Mouse (Mus musculus) hindbrain, embryonic 15.5 days (tissue): Measurements from ENCODE around the gene Ccdc159. TPM values are rescaled to one million over a fixed set of nuclear protein-coding genes. Genes with fewer than 3 reads are reported as not detected.

Source experiments
- ATAC-seq: fragments of 200-750 bp; cut with Nextera tagmentation; 2 replicates; pipeline ENCODE4 v1.8.0; 2017; ENCODE audit warnings: low read depth, moderate number of reproducible peaks, moderate TSS enrichment; ENCODE audit not compliant: low FRiP score
- H3K27ac ChIP-seq: fragments of 300-500 bp; sonication (generic); replicated peaks from 2 replicates; pipeline ENCODE4 v1.5.1; 2015; ENCODE audit warnings: mild to moderate bottlenecking, inconsistent platforms
- H3K27me3 ChIP-seq: fragments of 300-500 bp; sonication (generic); 2 replicates; pipeline ENCODE4 v1.6.1; 2015; ENCODE audit warnings: control low read depth, inconsistent platforms
- H3K36me3 ChIP-seq: fragments of 300-500 bp; sonication (generic); 2 replicates; pipeline ENCODE4 v1.6.1; 2015; ENCODE audit warnings: control low read depth, inconsistent platforms
- H3K4me1 ChIP-seq: fragments of 300-500 bp; sonication (generic); replicated peaks from 2 replicates; pipeline ENCODE4 v1.6.1; 2015; ENCODE audit warnings: control low read depth, inconsistent platforms
- H3K4me2 ChIP-seq: fragments of 300-500 bp; sonication (generic); 2 replicates; pipeline ENCODE4 v1.6.1; 2015; ENCODE audit warnings: moderate library complexity, mild to moderate bottlenecking, inconsistent platforms
- H3K4me3 ChIP-seq: fragments of 300-500 bp; sonication (generic); 2 replicates; pipeline ENCODE4 v1.5.1; 2015; ENCODE audit warnings: mild to moderate bottlenecking, inconsistent platforms
- H3K9ac ChIP-seq: fragments of 300-500 bp; sonication (generic); 2 replicates; pipeline ENCODE4 v1.6.1; 2015; ENCODE audit warnings: inconsistent platforms
- H3K9me3 ChIP-seq: fragments of 300-500 bp; sonication (generic); 2 replicates; pipeline ENCODE4 v1.6.1; 2016; ENCODE audit warnings: control low read depth, inconsistent platforms
- WGBS: fragments of 180-500 bp; shearing (Covaris S2); methylation state at CpG from one replicate; pipeline ENCODE4 v1.1.7; 2015; 5-methylcytosine and 5-hydroxymethylcytosine counted together
- polyA plus RNA-seq: library from polyadenylated mRNA; unstranded; fragments of >200 nt; fragmentation: Nextera tagmentation; extraction: Ambion mirVana; gene quantifications from 2 replicates; pipeline ENCODE4 v1.2.1, GENCODE M21; 2015

The Ccdc159 gene
- polyA plus RNA-seq, 1 experiment from 2014 or later: 8.5 TPM

DNA sequence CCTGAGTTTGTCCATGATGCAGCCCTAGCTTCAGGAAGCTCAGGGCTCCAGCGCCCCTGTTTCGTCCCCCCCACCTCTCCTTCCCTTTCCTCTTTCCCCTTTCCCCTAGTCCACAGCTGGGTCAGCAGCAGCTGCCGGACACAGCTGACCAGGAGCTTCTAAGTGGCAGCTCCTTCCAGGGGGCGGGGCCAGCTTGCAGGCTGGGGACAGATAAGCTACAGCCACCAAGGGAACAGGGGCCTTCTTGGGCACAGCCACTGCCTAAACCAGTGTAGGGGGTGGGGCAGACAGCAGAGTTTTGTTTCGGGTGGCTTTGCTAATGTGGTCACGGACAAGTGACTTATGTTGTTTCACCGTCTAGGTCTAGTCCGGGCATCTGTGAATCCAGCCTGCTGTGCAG is 36.1 kb downstream of the Ccdc159 start, which contains the start of gene Epor:
Gene Epor, minus strand, starts transcription at position 90 of the 400 bp plus-strand sequence.
- Histone ChIP-seq H3K9me3 (no peaks in the 10 kb centered on the region), H3K9ac (no peak within 1 kb of the TSS; the same call in 1 of the 2 replicates), H3K4me1 (peaks cover 23% of the 10 kb centered on the region), H3K27ac (no peak within 1 kb of the TSS), H3K4me3 (peak within 1 kb of the TSS; percentile 38), H3K36me3 (no peaks in the 10 kb centered on the region), H3K4me2 (peak within 1 kb of the TSS; percentile 79), H3K27me3 (peaks cover 52% of the 10 kb centered on the region)
- no peak for ATAC-seq
- WGBS: 23% methylated on average over 8 of the region's 8 CpGs

DNA sequence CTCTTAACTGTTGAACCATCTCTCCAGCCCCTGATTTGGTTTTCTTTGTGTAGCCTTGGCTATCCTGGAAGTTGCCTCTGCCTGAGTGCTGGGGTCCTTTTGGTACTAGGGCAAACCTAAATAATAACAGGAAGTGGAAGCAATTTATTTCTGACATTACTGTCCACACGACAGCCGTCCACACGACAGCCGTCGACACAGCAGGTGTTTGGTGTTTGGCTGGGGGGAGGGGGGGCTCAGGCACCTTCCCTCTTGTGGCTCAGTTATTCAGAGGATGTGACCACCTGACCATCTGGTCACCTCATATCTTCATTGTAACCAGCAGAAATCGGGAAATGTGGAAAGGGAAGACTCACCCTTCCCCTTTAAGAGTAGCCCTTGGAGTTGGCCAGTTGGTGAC is 41.6 kb downstream of the Ccdc159 start:
- ATAC-seq: no peak
- WGBS: 64% methylated on average over 6 of the region's 6 CpGs

GRCm38 (mm10) chr9:21969304-21969703 is 42.0 kb downstream of the Ccdc159 start:
- 90% methylated on average over 4 of the region's 4 CpGs for WGBS
- no peak for ATAC-seq
- Histone ChIP-seq H3K4me2 (no peak overlapping the region), H3K9ac (no peak overlapping the region), H3K4me3 (no peak overlapping the region), H3K9me3 (no peaks in the 10 kb centered on the region), H3K4me1 (no peaks in the 10 kb centered on the region), H3K27ac (no peak overlapping the region), H3K36me3 (no peaks in the 10 kb centered on the region), H3K27me3 (no peaks in the 10 kb centered on the region; the same call in 1 of the 2 replicates)

More for the DNA sequence above, 41.6 kb downstream of the Ccdc159 start:
- Histone ChIP-seq H3K9ac (no peak overlapping the region), H3K4me1 (no peaks in the 10 kb centered on the region), H3K27ac (no peak overlapping the region), H3K9me3 (no peaks in the 10 kb centered on the region), H3K4me3 (no peak overlapping the region), H3K27me3 (peaks cover 3% of the 10 kb centered on the region; the same call in 1 of the 2 replicates), H3K4me2 (no peak overlapping the region), H3K36me3 (no peaks in the 10 kb centered on the region)

- Histone ChIP-seq H3K36me3 (no peaks in the 10 kb centered on the region), H3K4me1 (no peaks in the 10 kb centered on the region), H3K4me2 (no peak overlapping the region), H3K9ac (no peak overlapping the region), H3K27ac (no peak overlapping the region), H3K9me3 (no peaks in the 10 kb centered on the region), H3K4me3 (no peak overlapping the region), H3K27me3 (no peaks in the 10 kb centered on the region)
- no peak for ATAC-seq
- 80% methylated on average over 10 of the region's 10 CpGs for WGBS
Measured at GRCm38 (mm10) chr9:21976626-21977175, 49.4 kb downstream of the Ccdc159 start.

GRCm38 (mm10) chr9:21977331-21977730 is 50.1 kb downstream of the Ccdc159 start:
- H3K4me3 ChIP-seq: no peak overlapping the region
- no peaks in the 10 kb centered on the region for H3K27me3 ChIP-seq
- no peak overlapping the region for H3K4me2 ChIP-seq
- ATAC-seq: no peak
- H3K9me3 ChIP-seq: no peaks in the 10 kb centered on the region
- 78% methylated on average over 5 of the region's 5 CpGs for WGBS
- H3K4me1 ChIP-seq: no peaks in the 10 kb centered on the region
- H3K36me3 ChIP-seq: no peaks in the 10 kb centered on the region
- H3K9ac ChIP-seq: no peak overlapping the region
- H3K27ac ChIP-seq: no peak overlapping the region

GRCm38 (mm10) chr9:21977972-21978371 is 50.7 kb downstream of the Ccdc159 start:
- Histone ChIP-seq H3K27me3 (no peaks in the 10 kb centered on the region), H3K9ac (no peak overlapping the region), H3K27ac (no peak overlapping the region), H3K9me3 (no peaks in the 10 kb centered on the region), H3K4me3 (no peak overlapping the region), H3K36me3 (no peaks in the 10 kb centered on the region), H3K4me2 (no peak overlapping the region), H3K4me1 (no peaks in the 10 kb centered on the region)
- ATAC-seq: no peak
- WGBS: 17% methylated on average over 2 of the region's 2 CpGs

GRCm38 (mm10) chr9:21978398-21979128 is 51.3 kb downstream of the Ccdc159 start:
- 92% methylated on average over 4 of the region's 4 CpGs for whole genome bisulfite sequencing

DNA sequence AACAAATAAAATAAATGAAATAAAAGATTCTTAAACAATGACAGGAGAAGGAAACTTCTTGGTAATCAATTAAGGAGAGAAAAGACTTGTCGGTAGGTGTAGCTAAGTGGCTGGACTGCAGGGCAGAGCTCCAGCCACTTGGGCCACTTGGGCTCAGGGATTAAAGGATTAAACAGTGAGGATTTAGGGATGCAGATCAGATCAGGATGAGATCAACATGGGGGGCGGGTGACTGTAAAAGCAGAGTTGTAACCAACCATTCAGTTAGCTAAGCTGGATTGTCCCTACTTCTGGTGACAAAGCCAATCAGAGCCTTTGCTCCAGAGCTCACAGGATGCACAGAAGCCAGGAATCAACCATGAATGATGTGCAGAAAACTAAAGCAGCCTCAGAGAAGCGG is 56.6 kb downstream of the Ccdc159 start:
- Histone ChIP-seq H3K4me3 (no peak overlapping the region), H3K4me1 (peaks cover 13% of the 10 kb centered on the region), H3K27ac (no peak overlapping the region), H3K4me2 (no peak overlapping the region), H3K36me3 (no peaks in the 10 kb centered on the region), H3K27me3 (peaks cover 32% of the 10 kb centered on the region), H3K9ac (no peak overlapping the region), H3K9me3 (no peaks in the 10 kb centered on the region)
- ATAC-seq: no peak
- 24% methylated on average over 3 of the region's 3 CpGs for WGBS

More at GRCm38 (mm10) chr9:21978398-21979128, 51.3 kb downstream of the Ccdc159 start:
- Histone ChIP-seq H3K27me3 (no peaks in the 10 kb centered on the region), H3K9me3 (no peaks in the 10 kb centered on the region), H3K9ac (no peak overlapping the region), H3K36me3 (no peaks in the 10 kb centered on the region), H3K4me1 (no peaks in the 10 kb centered on the region), H3K4me3 (no peak overlapping the region), H3K4me2 (no peak overlapping the region), H3K27ac (no peak overlapping the region)
- no peak for ATAC-seq

Other genes starting within 250 kb of the Ccdc159 start
- 15.6 and 18.3 TPM in 2 replicates for gene Ldlr, start 204.0 kb upstream of the Ccdc159 start, polyA plus RNA-seq
- 26.4 and 27.2 TPM in 2 replicates for gene Spc24, start 167.2 kb upstream of the Ccdc159 start, polyA plus RNA-seq
- gene Kank2, start 128.7 kb upstream of the Ccdc159 start, polyA plus RNA-seq: 5.2 and 5.8 TPM in 2 replicates
- gene Angptl8, start 92.0 kb upstream of the Ccdc159 start, polyA plus RNA-seq: 0.88 TPM in 2 replicates
- gene Dock6, start 74.8 kb upstream of the Ccdc159 start, polyA plus RNA-seq: 16.4 and 21.2 TPM in 2 replicates
- 21.1 and 23.0 TPM in 2 replicates for gene Rab3d, start 9.3 kb upstream of the Ccdc159 start, polyA plus RNA-seq
- 51.7 and 53.8 TPM in 2 replicates for gene Tmem205, start 85 bp downstream of the Ccdc159 start, polyA plus RNA-seq
- 95.5 and 119 TPM in 2 replicates for gene Plppr2, start 9.6 kb downstream of the Ccdc159 start, polyA plus RNA-seq
- gene Swsap1, start 28.3 kb downstream of the Ccdc159 start, polyA plus RNA-seq: 9.1 and 9.3 TPM in 2 replicates
- 1.3 and 1.9 TPM in 2 replicates for gene Epor, start 36.0 kb downstream of the Ccdc159 start, polyA plus RNA-seq
- 1.2 and 2.2 TPM in 2 replicates for gene Rgl3, start 62.0 kb downstream of the Ccdc159 start, polyA plus RNA-seq
- 4.9 and 5.1 TPM in 2 replicates for gene Ccdc151, start 75.2 kb downstream of the Ccdc159 start, polyA plus RNA-seq
- 94.9 and 100 TPM in 2 replicates for gene Prkcsh, start 75.3 kb downstream of the Ccdc159 start, polyA plus RNA-seq
- 97.4 and 104 TPM in 2 replicates for gene Elavl3, start 124.6 kb downstream of the Ccdc159 start, polyA plus RNA-seq
- gene Gm49318, start 143.8 kb downstream of the Ccdc159 start, polyA plus RNA-seq: not detected in 2 replicates
- 17.3 and 19.6 TPM in 2 replicates for gene Zfp653, start 143.9 kb downstream of the Ccdc159 start, polyA plus RNA-seq
- gene Ecsit, start 158.0 kb downstream of the Ccdc159 start, polyA plus RNA-seq: 56.0 and 63.5 TPM in 2 replicates
- 1.6 and 2.3 TPM in 2 replicates for gene Cnn1, start 171.7 kb downstream of the Ccdc159 start, polyA plus RNA-seq
- 183 and 190 TPM in 2 replicates for gene Elof1, start 189.7 kb downstream of the Ccdc159 start, polyA plus RNA-seq
- 0.44 and 0.97 TPM in 2 replicates for gene Acp5, start 208.2 kb downstream of the Ccdc159 start, polyA plus RNA-seq
- 85.3 and 86.0 TPM in 2 replicates for gene Pigyl, start 229.4 kb downstream of the Ccdc159 start, polyA plus RNA-seq